Mouse (Mus musculus): ENCODE measurements at regions not wholly inside any gene's neighbourhood (a gene's known extent, or its start where the extent isn't known, plus 50 kb on each side); places are given as distances from the start of the nearest gene placed in this dataset.

GRCm38 (mm10) chr2:61080006-61080405 lies 117.0 kb upstream of the Rbms1 start:
- no peak for DNase-seq

DNA sequence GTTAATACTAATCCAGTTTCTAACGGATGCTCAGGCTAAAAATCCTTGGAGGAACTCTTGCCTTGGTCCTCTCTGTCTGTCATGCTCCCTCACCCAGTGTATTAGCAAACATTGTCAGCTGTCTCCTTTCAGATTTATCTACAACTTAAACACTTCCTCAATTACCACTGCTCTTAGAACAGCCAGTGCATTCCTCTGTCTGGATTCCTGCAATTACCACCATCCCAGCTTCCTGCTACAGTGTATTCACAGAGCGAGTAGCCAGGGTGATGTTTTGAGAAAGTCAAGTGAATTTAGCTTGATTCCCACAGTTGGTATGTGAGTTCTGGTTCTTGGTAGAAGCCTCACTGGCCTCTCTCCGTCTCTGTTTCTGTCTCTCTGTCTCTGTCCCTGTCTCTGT lies 108.0 kb upstream of the Rbms1 start:
- no peak for DNase-seq

GRCm38 (mm10) chr2:61067877-61068276 lies 104.9 kb upstream of the Rbms1 start:
- DNase-seq = no peak

DNA sequence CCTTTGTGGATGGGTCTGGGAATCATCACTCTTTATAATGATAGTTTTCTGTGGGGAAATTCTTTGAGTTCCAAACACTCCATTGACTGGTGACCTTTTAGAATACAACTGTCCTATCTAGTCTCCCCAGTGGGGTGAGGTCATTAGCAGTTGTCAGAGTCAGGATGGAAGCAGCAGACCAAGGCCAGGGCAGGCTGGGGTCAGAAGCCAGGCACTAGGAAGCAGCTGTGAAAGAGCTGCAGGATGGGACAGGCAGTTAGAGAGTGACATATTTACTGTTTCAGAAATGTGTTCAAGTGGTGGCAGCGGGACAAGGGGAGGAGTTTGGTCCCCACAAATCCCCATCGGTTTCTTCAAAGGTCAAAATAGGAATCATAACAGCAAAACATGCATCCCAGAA lies 99.1 kb upstream of the Rbms1 start:
- DNase-seq = no peak

DNA sequence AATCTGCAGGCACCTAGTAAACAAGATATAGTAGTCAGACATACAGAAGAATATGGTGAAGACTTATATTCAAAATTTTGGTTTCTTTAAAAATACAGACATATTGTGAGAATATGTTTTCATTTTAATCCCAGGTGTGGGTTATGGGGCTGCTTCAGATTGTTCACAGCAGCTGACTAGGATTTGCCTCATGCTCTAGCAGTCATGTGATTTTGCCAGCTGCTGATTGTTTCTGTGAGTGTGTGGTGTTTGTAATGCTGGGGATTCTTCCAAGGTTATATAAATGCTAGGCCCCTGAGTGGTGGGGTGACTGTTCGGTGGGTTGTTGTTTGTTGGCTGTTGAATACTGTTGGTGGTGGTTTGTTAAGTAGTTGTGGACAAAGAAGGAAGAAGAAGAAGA lies 97.9 kb upstream of the Rbms1 start:
- DNase-seq = no peak

DNA sequence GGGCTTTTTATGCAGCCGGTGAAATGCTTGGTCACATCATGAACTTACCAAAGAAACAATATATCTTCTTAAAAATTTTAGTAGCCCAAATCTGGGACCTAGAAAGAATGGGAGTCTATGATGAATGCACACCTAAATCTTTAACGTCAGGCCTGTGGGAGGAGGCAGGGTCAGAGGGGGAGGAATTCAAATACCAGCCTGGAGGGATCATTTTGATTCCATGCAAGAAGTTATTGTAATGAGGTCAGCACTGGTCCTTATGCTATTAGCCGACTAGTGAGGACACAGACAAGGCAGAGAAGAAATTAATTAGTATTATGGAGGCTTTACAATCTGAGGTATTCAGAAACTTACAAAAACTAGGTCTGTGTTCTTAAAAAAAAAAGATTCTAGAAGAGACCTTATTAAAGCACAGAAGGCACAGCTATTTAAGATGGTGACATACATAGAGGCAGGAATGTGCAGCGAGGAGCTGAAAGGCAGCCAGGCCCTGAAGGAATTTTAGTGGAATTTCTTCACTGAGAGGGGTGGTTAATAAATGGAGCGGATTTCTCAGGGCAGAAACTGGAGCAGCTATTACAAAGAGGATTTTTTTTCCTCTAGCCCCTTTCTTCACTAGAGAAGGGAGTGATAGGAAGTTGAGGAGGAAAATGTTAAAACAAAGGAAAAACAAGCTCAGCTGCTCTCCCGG lies 95.7 kb upstream of the Rbms1 start:
- no peak for DNase-seq

DNA sequence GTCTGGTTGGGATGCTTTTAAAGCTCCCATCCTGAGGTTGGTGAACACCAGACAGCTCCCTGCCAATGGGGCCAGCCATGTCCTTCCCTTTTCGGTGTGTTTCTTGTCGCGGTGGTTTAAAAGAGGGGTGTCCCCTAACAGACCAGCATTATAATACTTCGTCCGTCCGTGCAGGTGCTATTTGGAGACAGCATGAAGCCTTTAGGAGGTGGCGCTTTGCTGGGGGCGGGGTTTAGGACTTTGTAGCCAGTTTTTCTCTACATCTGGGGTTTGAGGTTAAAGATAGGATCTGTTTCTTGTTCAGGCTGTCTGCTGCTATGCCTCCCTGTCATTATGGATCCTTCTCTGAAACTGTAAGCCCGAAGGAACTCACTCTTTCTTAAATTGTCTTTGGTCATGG lies 89.3 kb upstream of the Rbms1 start:
- DNase-seq = no peak

DNA sequence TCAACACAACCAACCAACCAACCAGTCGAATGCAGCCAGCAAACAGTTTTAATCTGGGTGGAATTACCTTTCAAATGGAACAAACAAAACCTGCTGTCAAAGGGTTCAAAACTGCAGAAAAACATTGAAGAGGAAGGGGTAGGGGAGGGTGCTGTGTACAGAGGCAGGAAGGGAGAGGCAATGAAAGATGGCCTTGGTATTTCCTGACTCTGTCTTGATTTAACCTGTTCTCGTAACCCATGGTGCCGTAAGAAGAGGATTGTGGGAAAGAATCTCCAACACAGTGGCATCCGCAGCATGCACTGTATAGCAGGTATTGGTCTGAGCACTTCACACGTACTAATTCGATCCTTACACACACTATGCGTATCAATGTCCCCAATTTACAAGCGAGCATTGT lies 88.8 kb upstream of the Rbms1 start:
- DNase-seq = no peak

DNA sequence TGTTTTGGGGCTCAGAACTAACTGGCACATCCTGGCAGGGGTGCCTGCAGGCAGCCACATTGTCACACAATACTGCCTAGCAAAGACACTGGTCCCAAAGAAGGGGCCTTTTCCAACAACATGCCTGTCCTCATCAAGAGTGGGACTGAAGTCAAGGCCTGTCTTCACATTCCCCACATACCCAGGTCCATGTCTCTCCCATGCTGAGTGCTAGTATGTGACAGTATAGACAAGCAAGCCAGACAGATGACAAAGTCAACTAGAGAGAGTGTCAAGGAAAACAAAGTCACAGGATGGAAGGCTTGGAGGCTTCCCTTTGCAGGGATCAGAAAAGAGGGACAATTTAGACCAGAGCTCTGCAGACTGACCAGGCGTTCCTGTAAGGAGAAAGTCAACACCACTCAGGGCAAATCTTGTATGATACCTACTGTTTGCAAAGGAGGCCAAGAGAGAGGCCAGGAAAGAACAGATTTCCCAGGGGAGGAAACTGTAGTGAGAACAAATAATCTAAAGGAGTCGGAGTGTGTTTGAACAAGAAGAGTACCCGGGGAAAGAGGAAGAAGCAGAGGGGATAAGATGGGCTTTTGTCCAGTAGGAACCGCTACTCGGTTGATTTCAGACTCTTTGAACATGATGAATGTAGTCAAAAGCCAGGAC lies 83.2 kb upstream of the Rbms1 start:
- no peak for DNase-seq

DNA sequence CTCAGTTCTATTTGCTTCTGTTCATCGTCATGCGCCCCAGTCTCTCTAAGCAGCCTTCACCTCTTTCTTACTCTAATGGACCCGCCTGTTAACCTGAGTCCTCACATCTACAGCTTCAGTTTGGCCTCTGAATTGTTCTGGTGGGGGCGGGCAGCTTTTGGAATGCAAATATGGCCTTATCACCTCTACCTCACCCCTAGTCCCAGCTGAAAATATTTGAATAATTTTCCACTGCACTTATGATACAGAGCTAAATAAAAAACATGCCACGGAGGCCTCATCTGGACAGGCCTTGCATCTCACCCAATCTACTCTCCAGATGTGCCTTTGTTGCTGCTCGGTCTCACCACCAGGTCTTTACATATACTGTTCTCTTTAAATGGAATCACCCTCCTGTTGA lies 82.5 kb upstream of the Rbms1 start:
- no peak for DNase-seq

DNA sequence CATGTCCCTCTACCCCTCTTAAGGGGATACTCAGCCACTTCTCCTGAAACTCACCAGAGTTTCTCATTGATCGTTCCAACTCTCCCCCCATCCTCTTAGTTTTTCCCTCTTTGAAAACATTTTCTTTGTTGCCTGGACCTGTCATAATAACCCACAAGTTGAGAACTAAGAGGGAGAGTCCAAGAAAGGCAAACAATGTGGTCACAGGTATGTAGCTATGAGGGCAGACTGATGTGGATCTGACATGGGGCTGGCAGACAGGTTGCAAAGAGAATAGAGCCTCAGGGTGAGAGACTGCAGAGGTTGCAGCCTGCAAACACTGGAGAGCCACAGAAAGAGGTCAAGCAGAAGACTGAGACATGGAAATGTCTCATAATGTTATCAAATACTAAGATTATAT lies 69.9 kb upstream of the Rbms1 start:
- DNase-seq = no peak

DNA sequence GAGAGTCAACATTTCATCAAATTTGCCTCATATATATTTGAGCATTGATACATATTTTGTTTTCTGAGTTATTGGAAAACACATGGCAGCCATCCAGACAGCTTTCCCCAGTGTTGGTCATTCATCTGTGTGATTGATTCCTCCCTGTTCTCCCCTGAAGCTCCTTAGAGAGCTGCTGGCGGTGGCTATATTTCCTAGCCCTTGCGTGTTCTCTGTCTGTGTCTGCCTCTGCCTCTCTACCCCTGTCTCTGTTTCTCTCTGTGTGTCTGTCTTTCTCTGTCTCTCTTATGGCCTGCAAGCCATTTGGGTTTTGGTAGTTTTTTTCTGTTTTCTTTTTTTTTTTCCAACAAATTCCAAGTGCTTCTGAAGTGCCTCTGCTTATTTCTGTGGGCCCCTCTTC lies 66.7 kb upstream of the Rbms1 start:
- no peak for DNase-seq

- no peak for DNase-seq
Observed at GRCm38 (mm10) chr2:61028578-61028977, 65.6 kb upstream of the Rbms1 start.

DNA sequence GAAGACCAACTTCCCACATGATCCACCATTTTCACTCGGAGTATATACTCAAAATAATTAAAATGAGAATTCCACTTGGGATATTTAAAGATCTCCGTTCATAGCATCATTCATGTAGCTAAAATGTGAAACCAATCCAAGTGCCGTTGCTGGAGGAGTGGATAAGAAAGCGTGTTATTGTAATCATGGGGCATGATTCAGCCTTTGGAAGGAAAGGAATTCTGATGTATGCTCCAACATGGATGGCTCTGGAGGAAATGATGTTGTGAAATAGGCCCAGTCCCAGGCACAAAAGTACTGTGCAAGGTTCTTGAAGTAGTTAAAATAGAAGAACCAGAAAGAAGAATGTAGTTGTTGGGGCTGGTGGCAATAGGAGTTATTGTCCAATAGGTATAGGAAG lies 64.7 kb upstream of the Rbms1 start:
- DNase-seq = no peak

GRCm38 (mm10) chr2:61022411-61022810 lies 59.4 kb upstream of the Rbms1 start:
- DNase-seq = no peak

GRCm38 (mm10) chr2:61020791-61021190 lies 57.8 kb upstream of the Rbms1 start:
- DNase-seq = no peak

DNA sequence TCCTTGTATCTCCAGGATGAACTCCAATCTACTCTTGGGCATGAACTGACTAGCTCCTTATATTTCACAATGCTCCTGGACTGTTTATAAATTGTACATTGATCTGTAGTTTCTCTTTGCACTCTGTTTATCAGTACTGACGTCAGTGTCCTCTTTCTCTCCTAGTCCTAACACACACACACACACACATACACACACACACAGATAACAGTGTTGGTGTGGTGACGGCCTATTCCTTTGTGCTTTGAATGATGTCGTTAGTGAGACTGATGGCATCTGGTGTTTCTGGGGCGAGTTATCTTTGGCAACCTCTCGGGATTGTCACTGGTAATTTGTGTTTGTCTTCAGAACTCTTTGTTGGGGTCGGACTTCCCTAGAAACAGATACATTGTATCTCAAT lies 50.0 kb upstream of the Rbms1 start:
- no peak for DNase-seq

Data from right cerebral cortex, adult 18-20 months (tissue).